Mouse (Mus musculus) limb, embryonic 12.5 days (tissue): ENCODE measurements around the gene Rtel1. TPM values are rescaled to one million over a fixed set of nuclear protein-coding genes. Genes with fewer than 3 reads are reported as not detected.

Source experiments
- ATAC-seq: fragments of 200-750 bp; cut with Nextera tagmentation; 2 replicates; pipeline ENCODE4 v1.8.0; 2017; ENCODE audit warnings: low read depth, moderate TSS enrichment; ENCODE audit not compliant: insufficient number of reproducible peaks, insufficient read depth, low FRiP score, low TSS enrichment
- H3K27ac ChIP-seq: fragments of 300-500 bp; sonication (generic); 2 replicates; pipeline ENCODE4 v1.5.1; 2016; ENCODE audit warnings: mild to moderate bottlenecking, moderate library complexity
- H3K27me3 ChIP-seq: fragments of 300-500 bp; sonication (generic); 2 replicates; pipeline ENCODE4 v1.6.1; 2016; ENCODE audit warnings: mild to moderate bottlenecking, moderate library complexity
- H3K36me3 ChIP-seq: fragments of 300-500 bp; sonication (generic); 2 replicates; pipeline ENCODE4 v1.6.1; 2016; ENCODE audit warnings: mild to moderate bottlenecking, moderate library complexity
- H3K4me1 ChIP-seq: fragments of 300-500 bp; sonication (generic); replicated peaks from 2 replicates; pipeline ENCODE4 v1.6.1; 2016
- H3K4me2 ChIP-seq: fragments of 300-500 bp; sonication (generic); 2 replicates; pipeline ENCODE4 v1.6.1; 2016; ENCODE audit warnings: mild to moderate bottlenecking, moderate library complexity
- H3K4me3 ChIP-seq: fragments of 300-500 bp; sonication (generic); replicated peaks from 2 replicates; pipeline ENCODE4 v1.5.1; 2016; ENCODE audit warnings: mild to moderate bottlenecking
- H3K9ac ChIP-seq: fragments of 300-500 bp; sonication (generic); replicated peaks from 2 replicates; pipeline ENCODE4 v1.6.1; 2016; ENCODE audit warnings: mild to moderate bottlenecking, moderate library complexity
- H3K9me3 ChIP-seq: fragments of 300-500 bp; sonication (generic); 2 replicates; pipeline ENCODE4 v1.6.1; 2016; ENCODE audit warnings: mild to moderate bottlenecking, moderate library complexity
- WGBS: fragments of 180-500 bp; shearing (Covaris S2); methylation state at CpG from one replicate; pipeline ENCODE4 v1.1.7; 2016; 5-methylcytosine and 5-hydroxymethylcytosine counted together
- polyA plus RNA-seq: library from polyadenylated mRNA; unstranded; fragments of >200 nt; fragmentation: Nextera tagmentation; extraction: Ambion mirVana; gene quantifications from 2 replicates; pipeline ENCODE4 v1.2.1, GENCODE M21; 2016

Rtel1 gene
- polyA plus RNA-seq, 1 experiment from 2014 or later = 69.9 TPM

GRCm38 (mm10) chr2:181391541-181391940 is 72.0 kb downstream of the Rtel1 start:
- ATAC-seq = no peak
- no peaks in the 10 kb centered on the region for H3K27me3 ChIP-seq
- WGBS = 75% methylated on average over 2 of the region's 2 CpGs

GRCm38 (mm10) chr2:181392600-181393213 is 73.2 kb downstream of the Rtel1 start:
- Histone ChIP-seq H3K4me1 (no peaks in the 10 kb centered on the region), H3K36me3 (peaks cover 12% of the 10 kb centered on the region), H3K9me3 (no peaks in the 10 kb centered on the region), H3K27me3 (no peaks in the 10 kb centered on the region), H3K27ac (no peak overlapping the region), H3K9ac (no peak overlapping the region), H3K4me3 (no peak overlapping the region), H3K4me2 (no peak overlapping the region)
- 38% methylated on average over 4 of the region's 4 CpGs for WGBS
- no peak for ATAC-seq

More at GRCm38 (mm10) chr2:181391541-181391940, 72.0 kb downstream of the Rtel1 start:
- Histone ChIP-seq H3K9me3 (no peaks in the 10 kb centered on the region), H3K36me3 (peaks cover 24% of the 10 kb centered on the region), H3K4me2 (no peak overlapping the region), H3K9ac (no peak overlapping the region), H3K4me1 (no peaks in the 10 kb centered on the region), H3K27ac (no peak overlapping the region), H3K4me3 (no peak overlapping the region)

- no peak overlapping the region for H3K9ac ChIP-seq
- H3K4me1 ChIP-seq = no peaks in the 10 kb centered on the region
- no peak overlapping the region for H3K4me2 ChIP-seq
- H3K36me3 ChIP-seq = peaks cover 12% of the 10 kb centered on the region
- H3K27me3 ChIP-seq = no peaks in the 10 kb centered on the region
- no peaks in the 10 kb centered on the region for H3K9me3 ChIP-seq
- no peak overlapping the region for H3K27ac ChIP-seq
- ATAC-seq = no peak
- 90% methylated on average over 3 of the region's 3 CpGs for WGBS
- no peak overlapping the region for H3K4me3 ChIP-seq
Observed at GRCm38 (mm10) chr2:181394086-181394485, 74.5 kb downstream of the Rtel1 start.

GRCm38 (mm10) chr2:181397207-181397761 is 77.7 kb downstream of the Rtel1 start:
- H3K27me3 ChIP-seq = no peaks in the 10 kb centered on the region
- ATAC-seq = no peak
- 85% methylated on average over 5 of the region's 5 CpGs for WGBS

GRCm38 (mm10) chr2:181401497-181401896 is 82.0 kb downstream of the Rtel1 start:
- H3K9me3 ChIP-seq = no peaks in the 10 kb centered on the region
- 25% methylated on average over 1 of the region's 1 CpGs for WGBS
- H3K36me3 ChIP-seq = 0 out of 2 replicates have a peak, but pooled peaks cover 5% of the 10 kb centered on the region
- H3K4me1 ChIP-seq = no peaks in the 10 kb centered on the region
- no peak for ATAC-seq
- no peaks in the 10 kb centered on the region for H3K27me3 ChIP-seq
- no peak overlapping the region for H3K4me3 ChIP-seq
- H3K4me2 ChIP-seq = no peak overlapping the region
- H3K27ac ChIP-seq = no peak overlapping the region
- no peak overlapping the region for H3K9ac ChIP-seq

More at GRCm38 (mm10) chr2:181397207-181397761, 77.7 kb downstream of the Rtel1 start:
- Histone ChIP-seq H3K9ac (no peak overlapping the region), H3K27ac (no peak overlapping the region), H3K4me3 (no peak overlapping the region), H3K36me3 (no peaks in the 10 kb centered on the region; the same call in 1 of the 2 replicates), H3K4me2 (no peak overlapping the region), H3K4me1 (no peaks in the 10 kb centered on the region), H3K9me3 (no peaks in the 10 kb centered on the region)

- Histone ChIP-seq H3K4me1 (no peaks in the 10 kb centered on the region), H3K27ac (no peak overlapping the region), H3K4me3 (no peak overlapping the region), H3K9ac (no peak overlapping the region), H3K9me3 (no peaks in the 10 kb centered on the region), H3K4me2 (no peak overlapping the region), H3K27me3 (no peaks in the 10 kb centered on the region), H3K36me3 (0 out of 2 replicates have a peak, but pooled peaks cover 5% of the 10 kb centered on the region)
- no peak for ATAC-seq
- WGBS = 89% methylated on average over 3 of the region's 3 CpGs
Observed at GRCm38 (mm10) chr2:181403722-181404121, 84.2 kb downstream of the Rtel1 start.

Other genes starting within 250 kb of the Rtel1 start
- 0.26 and 0.46 TPM in 2 replicates for gene Kcnq2, start 184.4 kb upstream of the Rtel1 start, polyA plus RNA-seq
- gene Eef1a2, start 162.7 kb upstream of the Rtel1 start, polyA plus RNA-seq = 0.10 TPM in 1 of 2 replicates, not detected in the other
- 424 and 433 TPM in 2 replicates for gene Ppdpf, start 132.5 kb upstream of the Rtel1 start, polyA plus RNA-seq
- gene Ptk6, start 117.0 kb upstream of the Rtel1 start, polyA plus RNA-seq = not detected in 2 replicates
- gene Srms, start 106.6 kb upstream of the Rtel1 start, polyA plus RNA-seq = 0.25 and 0.45 TPM in 2 replicates
- 0.41 and 0.59 TPM in 2 replicates for gene Fndc11, start 99.7 kb upstream of the Rtel1 start, polyA plus RNA-seq
- 1.3 and 1.4 TPM in 2 replicates for gene Helz2, start 77.7 kb upstream of the Rtel1 start, polyA plus RNA-seq
- 21.0 and 22.5 TPM in 2 replicates for gene Gmeb2, start 31.7 kb upstream of the Rtel1 start, polyA plus RNA-seq
- gene Stmn3, start 5.2 kb upstream of the Rtel1 start, polyA plus RNA-seq = 0.56 and 5.2 TPM in 2 replicates
- 54.9 and 59.4 TPM in 2 replicates for gene Zgpat, start 45.2 kb downstream of the Rtel1 start, polyA plus RNA-seq
- 77.1 and 79.5 TPM in 2 replicates for gene Arfrp1, start 45.7 kb downstream of the Rtel1 start, polyA plus RNA-seq
- 29.9 and 35.2 TPM in 2 replicates for gene Lime1, start 60.3 kb downstream of the Rtel1 start, polyA plus RNA-seq
- gene Zbtb46, start 139.7 kb downstream of the Rtel1 start, polyA plus RNA-seq = 8.3 and 9.1 TPM in 2 replicates
- not detected in 2 replicates for gene Abhd16b, start 173.5 kb downstream of the Rtel1 start, polyA plus RNA-seq
- gene Tpd52l2, start 177.4 kb downstream of the Rtel1 start, polyA plus RNA-seq = 151 and 165 TPM in 2 replicates
- gene Dnajc5, start 200.7 kb downstream of the Rtel1 start, polyA plus RNA-seq = 90.6 and 91.0 TPM in 2 replicates